Mouse (Mus musculus) heart, postnatal 0 days (tissue): ENCODE measurements around the gene Cops9.

ENCODE experiments used
- CTCF ChIP-seq: IDR thresholded peaks from 2 replicates; pipeline ENCODE4 v1.5.1; 2016; ENCODE audit warnings: antibody characterized with exemption, control low read depth, low read depth
- EP300 ChIP-seq: IDR thresholded peaks from 2 replicates; pipeline ENCODE4 v1.6.1; 2016; ENCODE audit warnings: antibody characterized with exemption, low read depth

GRCm38 (mm10) chr1:92646601-92647000 lies 4.8 kb upstream of the Cops9 start:
- TF ChIP-seq CTCF (no peak), EP300 (no peak)
